Mouse (Mus musculus) bone marrow macrophage, adult 2 months (primary cell): ENCODE results near the gene Fkbp14. TPM values are rescaled to one million over a fixed set of nuclear protein-coding genes. Genes with fewer than 3 reads are reported as not detected.

Experiments used
- H3K27ac ChIP-seq: 2 replicates; pipeline ENCODE4 v1.5.1; 2012; ENCODE audit warnings: low read depth, low read length; ENCODE audit not compliant: insufficient read depth
- H3K4me1 ChIP-seq: 2 replicates; pipeline ENCODE4 v1.6.1; 2012; ENCODE audit warnings: low read length; ENCODE audit not compliant: control insufficient read depth, insufficient read depth
- H3K4me3 ChIP-seq: 2 replicates; pipeline ENCODE4 v1.5.1; 2012; ENCODE audit warnings: mild to moderate bottlenecking, low read length, moderate library complexity; ENCODE audit not compliant: insufficient read depth
- CTCF ChIP-seq: IDR thresholded peaks from 2 replicates; pipeline ENCODE4 v1.5.1; 2012; ENCODE audit warnings: low read depth, mild to moderate bottlenecking, low read length, moderate library complexity
- POLR2A ChIP-seq: IDR thresholded peaks from 2 replicates; pipeline ENCODE4 v1.6.1; 2012; ENCODE audit warnings: mild to moderate bottlenecking, low read depth, low read length, borderline replicate concordance
- polyA plus RNA-seq: library from polyadenylated mRNA; stranded (reverse); fragments of >200 nt; gene quantifications from 2 replicates; pipeline ENCODE4 v1.2.4, GENCODE M21; 2012; ENCODE audit not compliant: missing spikeins, insufficient read depth, insufficient read length

Gene Fkbp14
- polyA plus RNA-seq, 1 experiment: 0.72 TPM

GRCm38 (mm10) chr6:54565665-54566545 is 31.2 kb downstream of the Fkbp14 start, which contains the start of gene Scrn1:
TSS of gene Scrn1 (minus strand) at chr6:54566489.
- Histone ChIP-seq H3K4me1 (peaks cover 3% of the 10 kb centered on the region; the same call in 1 of the 2 replicates), H3K27ac (no peak within 1 kb of the TSS), H3K4me3 (peak within 1 kb of the TSS; percentile 55)
- TF ChIP-seq POLR2A (no peak), CTCF (no peak)

GRCm38 (mm10) chr6:54565012-54565411 is 32.1 kb downstream of the Fkbp14 start:
- no peak overlapping the region for H3K27ac ChIP-seq
- no peak for TF ChIP-seq POLR2A
- no peak for TF ChIP-seq CTCF
- H3K4me1 ChIP-seq: peaks cover 3% of the 10 kb centered on the region; the same call in 1 of the 2 replicates
- H3K4me3 ChIP-seq: no peak overlapping the region

DNA sequence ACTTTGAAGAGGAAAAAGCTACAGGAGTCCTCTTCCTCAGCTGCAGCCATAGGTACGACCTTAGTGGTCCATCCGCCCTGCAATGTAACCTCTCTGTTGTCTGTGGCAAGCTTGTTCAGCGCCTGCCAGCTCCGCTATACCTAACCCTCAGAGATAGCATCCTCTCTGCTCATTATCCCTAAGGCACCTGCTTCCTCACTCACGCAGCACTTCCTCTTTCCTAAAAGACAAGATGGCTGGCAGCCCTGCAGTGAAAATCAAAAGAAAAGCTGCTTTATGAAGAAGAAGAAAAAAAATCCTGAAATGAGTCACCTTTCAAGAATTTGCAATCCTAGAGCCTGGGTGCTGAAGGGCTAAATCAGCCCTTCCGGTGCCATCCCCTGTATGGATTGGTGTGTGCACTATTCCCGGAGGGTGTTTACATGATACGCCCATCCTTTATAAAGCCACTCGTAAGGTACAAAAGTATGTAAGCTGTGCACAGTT is 32.6 kb downstream of the Fkbp14 start:
- TF ChIP-seq CTCF: no peak
- TF ChIP-seq POLR2A: no peak
- no peak overlapping the region for H3K4me3 ChIP-seq
- H3K4me1 ChIP-seq: peaks cover 3% of the 10 kb centered on the region; the same call in 1 of the 2 replicates
- no peak overlapping the region for H3K27ac ChIP-seq

- Histone ChIP-seq H3K27ac (no peak overlapping the region), H3K4me3 (no peak overlapping the region), H3K4me1 (peaks cover 3% of the 10 kb centered on the region; the same call in 1 of the 2 replicates)
- TF ChIP-seq POLR2A: no peak
- no peak for TF ChIP-seq CTCF
Observed at GRCm38 (mm10) chr6:54563561-54563960, 33.5 kb downstream of the Fkbp14 start.

DNA sequence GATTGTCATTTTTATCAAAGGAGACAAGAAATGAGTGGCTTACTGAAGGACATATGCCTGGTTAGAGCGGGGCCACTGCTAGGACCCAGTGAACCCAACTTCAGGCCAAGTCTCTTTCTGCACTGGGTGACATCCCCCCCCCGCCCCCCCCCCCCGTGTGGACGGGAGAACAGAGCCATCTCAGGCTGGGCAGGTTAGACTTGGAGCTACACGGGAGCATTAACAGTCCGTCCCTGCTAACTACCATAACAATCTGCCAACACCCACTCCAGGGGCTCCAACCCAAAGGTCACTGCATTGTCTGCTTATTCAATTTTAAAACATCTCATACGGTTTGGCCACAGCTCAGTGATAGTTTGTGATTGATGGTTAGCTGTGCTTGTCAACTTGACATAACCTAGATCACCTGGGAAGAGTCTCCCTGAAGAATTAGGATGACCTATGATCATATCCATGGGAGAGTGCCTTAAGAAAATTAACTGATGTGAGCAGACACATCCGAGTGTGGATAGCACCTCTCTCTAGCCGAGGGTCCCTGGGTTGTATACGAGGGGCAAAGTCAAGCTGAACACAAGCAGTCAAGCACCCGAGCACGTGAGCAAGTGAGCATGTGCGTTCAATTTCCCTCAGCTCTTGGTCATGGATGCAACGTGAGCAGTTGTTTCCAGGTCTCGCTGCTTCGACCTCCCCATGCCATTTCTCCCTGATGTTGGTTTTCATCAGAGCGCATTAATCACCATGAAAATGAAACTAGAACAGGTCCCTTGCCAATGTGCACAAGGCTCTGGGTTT is 34.9 kb downstream of the Fkbp14 start:
- Histone ChIP-seq H3K27ac (no peak overlapping the region), H3K4me3 (no peak overlapping the region), H3K4me1 (peaks cover 3% of the 10 kb centered on the region; the same call in 1 of the 2 replicates)
- TF ChIP-seq POLR2A: no peak
- TF ChIP-seq CTCF: no peak

DNA sequence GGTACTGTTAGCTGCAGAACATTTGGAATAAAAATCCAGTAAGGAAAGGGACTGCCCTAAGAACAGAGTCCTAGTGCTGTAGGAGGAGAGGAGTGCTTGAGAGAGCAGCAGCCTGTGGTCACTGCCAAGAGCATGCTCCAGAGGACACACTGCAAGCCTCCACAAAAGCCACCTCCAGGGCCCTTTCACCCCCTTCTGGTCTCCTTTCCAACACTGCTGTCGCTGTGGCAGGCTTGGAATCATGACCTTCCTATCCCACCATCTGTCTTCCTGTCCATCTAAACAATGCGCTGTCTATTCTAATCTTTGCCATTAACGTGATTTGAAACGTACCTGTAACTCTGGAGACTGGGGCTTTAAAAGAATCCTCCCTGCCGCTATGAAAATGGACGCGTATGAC is 38.6 kb downstream of the Fkbp14 start:
- no peak overlapping the region for H3K4me3 ChIP-seq
- no peak for TF ChIP-seq POLR2A
- TF ChIP-seq CTCF: no peak

GRCm38 (mm10) chr6:54557671-54558070 is 39.4 kb downstream of the Fkbp14 start:
- Histone ChIP-seq H3K4me1 (no peaks in the 10 kb centered on the region), H3K27ac (no peak overlapping the region), H3K4me3 (no peak overlapping the region)
- TF ChIP-seq POLR2A: no peak
- no peak for TF ChIP-seq CTCF

More for the DNA sequence above, 38.6 kb downstream of the Fkbp14 start:
- H3K4me1 ChIP-seq: no peaks in the 10 kb centered on the region
- H3K27ac ChIP-seq: no peak overlapping the region

DNA sequence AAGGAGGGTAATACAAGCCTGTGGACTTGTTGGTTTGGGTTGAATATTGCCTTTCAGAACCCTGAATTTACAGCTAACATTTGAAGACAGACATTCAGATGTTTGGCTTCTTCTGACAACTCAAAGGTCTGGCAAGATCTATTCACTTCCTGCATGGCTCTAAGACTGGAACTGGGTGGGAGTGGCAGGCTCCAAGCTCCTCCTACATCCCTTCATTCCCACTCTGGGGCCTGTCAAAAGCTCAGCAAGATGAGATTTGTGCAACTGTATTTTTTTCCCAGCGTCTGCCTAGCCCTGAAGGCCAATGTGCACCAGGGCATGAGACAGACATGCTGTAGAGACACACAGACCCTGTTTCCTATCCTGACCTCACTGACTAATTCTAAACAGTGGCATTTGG is 41.3 kb downstream of the Fkbp14 start:
- TF ChIP-seq CTCF (no peak), POLR2A (no peak)
- no peak overlapping the region for H3K27ac ChIP-seq
- H3K4me1 ChIP-seq: no peaks in the 10 kb centered on the region
- H3K4me3 ChIP-seq: no peak overlapping the region

GRCm38 (mm10) chr6:54554341-54555110 is 42.6 kb downstream of the Fkbp14 start:
- TF ChIP-seq CTCF (no peak), POLR2A (no peak)
- Histone ChIP-seq H3K27ac (no peak overlapping the region), H3K4me3 (no peak overlapping the region)

More at GRCm38 (mm10) chr6:54554341-54555110, 42.6 kb downstream of the Fkbp14 start:
- H3K4me1 ChIP-seq: no peaks in the 10 kb centered on the region
